ENCODE assay signal across 19 mouse cellular contexts in genomic region chr11:78030600-78030999, GRCm38 (mm10). TPM values are rescaled to one million over a fixed set of nuclear protein-coding genes. Genes with fewer than 3 reads are reported as not detected.
DNase-seq lines count a peak whose midpoint lies in the region; ATAC-seq and TF ChIP-seq lines count a peak whose summit lies in the region.
"Had no signal": no experiment of that assay in that cellular context is flagged by ENCODE, and none has a peak within 500 bp of the region (broad histone marks: within the 10 kb centered on the region; RNA-seq: fewer than 3 reads in every experiment).

No protein-coding gene starts in this region.

- TF ChIP-seq CTCF in cerebellum, adult 2 months (IDR thresholded peaks at IDR 0.05; ENCODE audit: borderline replicate concordance, insufficient read depth, low read depth, low read length), result no peak

- no peak overlapping the region for H3K9ac ChIP-seq in kidney, embryonic 15.5 days
- H3K9ac ChIP-seq in kidney, embryonic 16.5 days (replicated peaks; ENCODE audit: low read length), result no peak overlapping the region
- no peak overlapping the region for H3K9ac ChIP-seq in lung, embryonic 15.5 days
- H3K9ac ChIP-seq: embryonic facial prominence, embryonic 12.5 days; heart, embryonic 15.5 days had no signal

- H3K4me3 ChIP-seq in kidney, embryonic 15.5 days (replicated peaks), result no peak overlapping the region
- H3K4me3 ChIP-seq in kidney, embryonic 16.5 days (ENCODE audit: low read length), result no peak overlapping the region
- no peak overlapping the region for H3K4me3 ChIP-seq in lung, embryonic 15.5 days
- no peak overlapping the region for H3K4me3 ChIP-seq in myocyte
- H3K4me3 ChIP-seq in cerebellum, adult 2 months (replicated peaks; ENCODE audit: insufficient read depth, low read depth, low read length), result no peak overlapping the region
- H3K4me3 ChIP-seq: embryonic facial prominence, embryonic 12.5 days; heart, embryonic 15.5 days; hindbrain, embryonic 13.5 days had no signal

- H3K4me2 ChIP-seq in kidney, embryonic 15.5 days, result 0 out of 2 replicates have a peak overlapping the region, but pooled peaks have one; percentile 95
- H3K4me2 ChIP-seq in kidney, embryonic 16.5 days (replicated peaks; ENCODE audit: low read depth, low read length), result no peak overlapping the region
- peak overlapping the region; percentile 15; the same call in 1 of the 2 replicates for H3K4me2 ChIP-seq in lung, embryonic 15.5 days
- H3K4me2 ChIP-seq in myocyte (ENCODE audit: low read depth), result no peak overlapping the region
- H3K4me2 ChIP-seq: hindbrain, embryonic 13.5 days had no signal

- peak overlapping the region; percentile 32; the same call in 1 of the 2 replicates for H3K27ac ChIP-seq in kidney, embryonic 15.5 days
- H3K27ac ChIP-seq in kidney, embryonic 16.5 days (ENCODE audit: low read length), result no peak overlapping the region
- H3K27ac ChIP-seq in lung, embryonic 15.5 days, result no peak overlapping the region
- H3K27ac ChIP-seq in cerebellum, adult 2 months (ENCODE audit: insufficient read depth, low read length), result no peak overlapping the region
- H3K27ac ChIP-seq: embryonic facial prominence, embryonic 12.5 days; hindbrain, postnatal 0 days had no signal

- no peak for TF ChIP-seq POLR2A in myocyte (IDR thresholded peaks at IDR 0.05; ENCODE audit: insufficient read length, low read depth)
- TF ChIP-seq POLR2A in cerebellum, adult 2 months (IDR thresholded peaks at IDR 0.05; ENCODE audit: borderline replicate concordance, insufficient read depth, low read length), result no peak

- H3ac ChIP-seq in myocyte (ENCODE audit: control insufficient read depth, insufficient read length), result no peak overlapping the region

- DNase-seq in lung, postnatal 36 days, result no peak
- no peak for DNase-seq in cerebellum, adult 2 months
- DNase-seq: adrenal gland, postnatal 10 days; cerebellum, adult 11 months; cerebellum, adult 9-10 months; cerebellum, postnatal 25 days; gastrocnemius, postnatal 10 days; heart, adult 18-20 months; heart, postnatal 14 days had no signal

- no peaks in the 10 kb centered on the region for H3K27me3 ChIP-seq in kidney, embryonic 15.5 days
- no peaks in the 10 kb centered on the region for H3K27me3 ChIP-seq in kidney, embryonic 16.5 days (ENCODE audit: insufficient read depth, low read length)
- H3K27me3 ChIP-seq in lung, embryonic 15.5 days, result no peaks in the 10 kb centered on the region
- no peaks in the 10 kb centered on the region for H3K27me3 ChIP-seq in myocyte (ENCODE audit: control insufficient read depth, insufficient read depth, insufficient read length)
- no peaks in the 10 kb centered on the region for H3K27me3 ChIP-seq in cerebellum, adult 2 months (ENCODE audit: control insufficient read depth, insufficient read depth, low read length)
- H3K27me3 ChIP-seq: embryonic facial prominence, embryonic 12.5 days; heart, embryonic 15.5 days; hindbrain, embryonic 13.5 days had no signal

- peaks cover 59% of the 10 kb centered on the region for H3K36me3 ChIP-seq in kidney, embryonic 15.5 days
- H3K36me3 ChIP-seq in kidney, embryonic 16.5 days (ENCODE audit: insufficient read depth, low read length), result peaks cover 52% of the 10 kb centered on the region
- H3K36me3 ChIP-seq in lung, embryonic 15.5 days, result peaks cover 49% of the 10 kb centered on the region
- H3K36me3 ChIP-seq in myocyte (ENCODE audit: control insufficient read depth, insufficient read depth), result peaks cover 26% of the 10 kb centered on the region

- 53% methylated on average over 2 of the region's 2 CpGs for WGBS in kidney, embryonic 15.5 days
- WGBS in kidney, embryonic 16.5 days, result 52% methylated on average over 2 of the region's 2 CpGs
- 67% methylated on average over 2 of the region's 2 CpGs for WGBS in lung, embryonic 15.5 days
- 74% methylated on average over 2 of the region's 2 CpGs for WGBS in cerebellum, adult 2 months

- H3K9me3 ChIP-seq in kidney, embryonic 15.5 days (replicated peaks), result no peaks in the 10 kb centered on the region
- no peaks in the 10 kb centered on the region for H3K9me3 ChIP-seq in kidney, embryonic 16.5 days (ENCODE audit: low read length)
- no peaks in the 10 kb centered on the region for H3K9me3 ChIP-seq in lung, embryonic 15.5 days
- H3K9me3 ChIP-seq: embryonic facial prominence, embryonic 12.5 days; G1E; heart, embryonic 15.5 days; hindbrain, embryonic 13.5 days had no signal

- H3K4me1 ChIP-seq in kidney, embryonic 15.5 days, result peaks cover 33% of the 10 kb centered on the region
- H3K4me1 ChIP-seq in kidney, embryonic 16.5 days (ENCODE audit: insufficient read depth, low read length), result peaks cover 20% of the 10 kb centered on the region
- peaks cover 27% of the 10 kb centered on the region for H3K4me1 ChIP-seq in lung, embryonic 15.5 days
- H3K4me1 ChIP-seq in cerebellum, adult 2 months (ENCODE audit: control insufficient read depth, insufficient read depth, low read length), result no peaks in the 10 kb centered on the region; the same call in none of the 2 replicates

- no peaks in the 10 kb centered on the region for H3K79me2 ChIP-seq in myocyte (ENCODE audit: control insufficient read depth, insufficient read depth)

- no peak for ATAC-seq in kidney, embryonic 15.5 days (replicated peaks; ENCODE audit: low FRiP score)
- ATAC-seq in kidney, embryonic 16.5 days (ENCODE audit: low FRiP score, low TSS enrichment), result no peak
- no peak for ATAC-seq in lung, embryonic 15.5 days (ENCODE audit: borderline replicate concordance, extremely low read depth, low FRiP score, low TSS enrichment)
- ATAC-seq: forebrain, embryonic 14.5 days; hindbrain, postnatal 0 days had no signal

TF ChIP-seq in myocyte, 11 proteins besides CTCF, POLR2A, EP300 and RAD21:
- TF ChIP-seq USF1 (IDR thresholded peaks at IDR 0.05; ENCODE audit: low read depth) (no peak), POLR2AphosphoS2 (IDR thresholded peaks at IDR 0.05; ENCODE audit: insufficient read length, low read depth) (peak; percentile 35), CEBPB (IDR thresholded peaks at IDR 0.05; ENCODE audit: insufficient read depth, poor library complexity, severe bottlenecking) (no peak), REST (IDR thresholded peaks at IDR 0.05; ENCODE audit: insufficient read depth, insufficient read length) (no peak)

RNA-seq across cellular contexts. Expression of gene Dhrs13, which starts 1.5 kb away (rescaled TPM):
- 16.6 and 18.3 TPM in 2 replicates for polyA plus RNA-seq in kidney, embryonic 15.5 days (2015; fragmentation: Nextera tagmentation; extraction: Ambion mirVana)
- 17.0 and 17.1 TPM in 2 replicates for polyA plus RNA-seq in kidney, embryonic 16.5 days (2015; fragmentation: Nextera tagmentation; extraction: Ambion mirVana)
- polyA plus RNA-seq in lung, embryonic 15.5 days (2015; fragmentation: Nextera tagmentation; extraction: Ambion mirVana), result 18.7 and 19.8 TPM in 2 replicates
- 10.0 TPM for polyA plus RNA-seq in myocyte (2012; fragmentation: generic; extraction: Trizol)
- polyA plus RNA-seq in cerebellum, adult 2 months (2012; rRNA removed), result 18.8 and 19.5 TPM in 2 replicates

RNA-seq across cellular contexts. Expression of gene Flot2, which starts 7.1 kb away (rescaled TPM):
- polyA plus RNA-seq in kidney, embryonic 15.5 days (2015; fragmentation: Nextera tagmentation; extraction: Ambion mirVana), result 46.1 and 53.2 TPM in 2 replicates
- polyA plus RNA-seq in kidney, embryonic 16.5 days (2015; fragmentation: Nextera tagmentation; extraction: Ambion mirVana), result 57.4 and 61.1 TPM in 2 replicates
- 65.9 and 67.2 TPM in 2 replicates for polyA plus RNA-seq in lung, embryonic 15.5 days (2015; fragmentation: Nextera tagmentation; extraction: Ambion mirVana)
- 78.8 TPM for polyA plus RNA-seq in myocyte (2012; fragmentation: generic; extraction: Trizol)
- polyA plus RNA-seq in cerebellum, adult 2 months (2012; rRNA removed), result 134 and 135 TPM in 2 replicates

RNA-seq across cellular contexts. Expression of gene Phf12, which starts 48.0 kb away (rescaled TPM):
- 15.0 and 20.5 TPM in 2 replicates for polyA plus RNA-seq in kidney, embryonic 15.5 days (2015; fragmentation: Nextera tagmentation; extraction: Ambion mirVana)
- 15.9 and 16.0 TPM in 2 replicates for polyA plus RNA-seq in kidney, embryonic 16.5 days (2015; fragmentation: Nextera tagmentation; extraction: Ambion mirVana)
- polyA plus RNA-seq in lung, embryonic 15.5 days (2015; fragmentation: Nextera tagmentation; extraction: Ambion mirVana), result 15.5 and 15.9 TPM in 2 replicates
- polyA plus RNA-seq in myocyte (2012; fragmentation: generic; extraction: Trizol), result 22.2 TPM
- 50.1 and 51.9 TPM in 2 replicates for polyA plus RNA-seq in cerebellum, adult 2 months (2012; rRNA removed)

RNA-seq across cellular contexts. Expression of gene Eral1, which starts 49.6 kb away (rescaled TPM):
- 34.2 and 38.4 TPM in 2 replicates for polyA plus RNA-seq in kidney, embryonic 15.5 days (2015; fragmentation: Nextera tagmentation; extraction: Ambion mirVana)
- 41.0 and 41.6 TPM in 2 replicates for polyA plus RNA-seq in kidney, embryonic 16.5 days (2015; fragmentation: Nextera tagmentation; extraction: Ambion mirVana)
- 34.3 and 36.4 TPM in 2 replicates for polyA plus RNA-seq in lung, embryonic 15.5 days (2015; fragmentation: Nextera tagmentation; extraction: Ambion mirVana)
- polyA plus RNA-seq in myocyte (2012; fragmentation: generic; extraction: Trizol), result 24.6 TPM
- 34.0 and 35.8 TPM in 2 replicates for polyA plus RNA-seq in cerebellum, adult 2 months (2012; rRNA removed)

Comparison
In these comparisons a context has a peak if more than half of its experiments do, and no peak if none do; other contexts are left out.
1. H3K4me2 ChIP-seq: peak in kidney, embryonic 15.5 days (single experiment) and lung, embryonic 15.5 days (single experiment); none in kidney, embryonic 16.5 days (single experiment) and myocyte (single experiment).